10 mouse cellular contexts compared by ENCODE assay signal in the genomic region with DNA sequence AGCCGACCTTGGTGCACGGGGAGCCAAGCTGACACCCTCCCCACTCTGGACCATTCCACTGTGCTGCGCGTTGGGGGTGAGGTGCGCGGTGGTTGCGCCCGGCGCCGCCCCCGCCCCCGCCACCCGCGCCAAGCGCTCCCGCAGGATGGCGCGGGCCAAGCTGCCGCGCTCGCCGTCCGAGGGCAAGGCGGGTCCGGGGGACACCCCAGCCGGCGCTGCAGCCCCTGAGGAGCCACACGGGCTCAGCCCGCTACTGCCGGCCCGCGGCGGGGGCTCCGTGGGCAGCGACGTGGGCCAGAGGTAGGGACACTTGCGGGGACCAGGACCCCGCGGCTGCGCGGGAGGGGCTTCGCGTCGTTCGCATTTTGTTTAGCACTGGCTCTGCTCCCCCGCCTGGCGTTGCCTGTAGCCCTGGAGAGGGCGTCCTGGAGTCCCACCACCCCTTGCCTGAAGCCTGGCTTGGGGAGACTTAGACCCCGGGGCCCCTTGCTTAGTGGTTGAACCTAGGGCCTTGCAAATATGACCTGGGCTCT. TPM values are rescaled to one million over a fixed set of nuclear protein-coding genes. Genes with fewer than 3 reads are reported as not detected.
DNase-seq lines count a peak whose midpoint lies in the region; ATAC-seq and TF ChIP-seq lines count a peak whose summit lies in the region.
"Had no signal": no experiment of that assay in that cellular context is flagged by ENCODE, and none has a peak within 500 bp of the region (broad histone marks: within the 10 kb centered on the region; RNA-seq: fewer than 3 reads in every experiment).

No protein-coding gene starts in this region.

- no peak for DNase-seq in kidney, adult 9 months
- peak; percentile 87 to 89 for DNase-seq in cerebellum, adult 2 months
- DNase-seq in c-Kit-positive CD71-positive TER-119-positive erythroid progenitor cells, embryonic 14.5 days (ENCODE audit: low spot score): no peak

- ATAC-seq in kidney, embryonic 15.5 days (replicated peaks; ENCODE audit: low FRiP score): no peak
- peak; percentile 72 for ATAC-seq in hindbrain, embryonic 13.5 days (ENCODE audit: low FRiP score)
- peak; percentile 83 for ATAC-seq in midbrain, embryonic 16.5 days
- ATAC-seq in megakaryocyte-erythroid progenitor cell, adult 5-6 weeks (replicated peaks; ENCODE audit: low FRiP score, low TSS enrichment, poor library complexity, severe bottlenecking): no peak
- ATAC-seq in monocyte, adult 5-6 weeks (replicated peaks; ENCODE audit: insufficient number of reproducible peaks, low FRiP score, low TSS enrichment, poor library complexity, severe bottlenecking): no peak
- ATAC-seq: Patski had no signal

- peak overlapping the region; percentile 31; the same call in 1 of the 2 replicates for H3K9ac ChIP-seq in kidney, embryonic 15.5 days
- H3K9ac ChIP-seq in hindbrain, embryonic 13.5 days: peak overlapping the region; percentile 85
- peak overlapping the region; percentile 86 for H3K9ac ChIP-seq in midbrain, embryonic 16.5 days (ENCODE audit: low read depth, low read length)

- no peak for TF ChIP-seq CTCF in cerebellum, adult 2 months (IDR thresholded peaks at IDR 0.05; ENCODE audit: borderline replicate concordance, insufficient read depth, low read depth, low read length)

- WGBS in kidney, embryonic 15.5 days: 3% methylated on average over 49 of the region's 49 CpGs
- WGBS in cerebellum, adult 2 months: under 1% methylated on average over 49 of the region's 49 CpGs
- 2% methylated on average over 34 of the region's 49 CpGs for whole genome bisulfite sequencing in hindbrain, embryonic 13.5 days
- WGBS in midbrain, embryonic 16.5 days: 2% methylated on average over 46 of the region's 49 CpGs

- H3K4me2 ChIP-seq in kidney, embryonic 15.5 days: peak overlapping the region; percentile 81
- peak overlapping the region; percentile 81 for H3K4me2 ChIP-seq in hindbrain, embryonic 13.5 days
- peak overlapping the region; percentile 80 for H3K4me2 ChIP-seq in midbrain, embryonic 16.5 days (ENCODE audit: low read length)

- TF ChIP-seq POLR2A in cerebellum, adult 2 months (IDR thresholded peaks at IDR 0.05; ENCODE audit: borderline replicate concordance, insufficient read depth, low read length): peak; percentile 79

- no peaks in the 10 kb centered on the region for H3K36me3 ChIP-seq in kidney, embryonic 15.5 days
- H3K36me3 ChIP-seq in hindbrain, embryonic 13.5 days: no peaks in the 10 kb centered on the region
- no peaks in the 10 kb centered on the region for H3K36me3 ChIP-seq in midbrain, embryonic 16.5 days (ENCODE audit: control insufficient read depth, insufficient read depth, low read length)

- no peaks in the 10 kb centered on the region for H3K9me3 ChIP-seq in kidney, embryonic 15.5 days (replicated peaks)
- H3K9me3 ChIP-seq in hindbrain, embryonic 13.5 days: no peaks in the 10 kb centered on the region; the same call in 1 of the 2 replicates
- H3K9me3 ChIP-seq in midbrain, embryonic 16.5 days (replicated peaks; ENCODE audit: control insufficient read depth, low read length, poor library complexity, severe bottlenecking): no peaks in the 10 kb centered on the region

- peaks cover 41% of the 10 kb centered on the region for H3K27me3 ChIP-seq in kidney, embryonic 15.5 days
- H3K27me3 ChIP-seq in cerebellum, adult 2 months (ENCODE audit: control insufficient read depth, insufficient read depth, low read length): no peaks in the 10 kb centered on the region
- H3K27me3 ChIP-seq in hindbrain, embryonic 13.5 days: peaks cover 38% of the 10 kb centered on the region
- H3K27me3 ChIP-seq in midbrain, embryonic 16.5 days (ENCODE audit: control insufficient read depth, insufficient read depth, low read depth, low read length): no peaks in the 10 kb centered on the region

- H3K27ac ChIP-seq in kidney, embryonic 15.5 days: no peak overlapping the region
- peak overlapping the region; percentile 98 for H3K27ac ChIP-seq in cerebellum, adult 2 months (ENCODE audit: insufficient read depth, low read length)
- peak overlapping the region; percentile 40; the same call in 1 of the 2 replicates for H3K27ac ChIP-seq in hindbrain, embryonic 13.5 days
- H3K27ac ChIP-seq in midbrain, embryonic 16.5 days (ENCODE audit: low read length): peak overlapping the region; percentile 62

- H3K4me1 ChIP-seq in kidney, embryonic 15.5 days: peaks cover 8% of the 10 kb centered on the region
- H3K4me1 ChIP-seq in cerebellum, adult 2 months (ENCODE audit: control insufficient read depth, insufficient read depth, low read length): peaks cover 39% of the 10 kb centered on the region
- H3K4me1 ChIP-seq in hindbrain, embryonic 13.5 days (replicated peaks): peaks cover 21% of the 10 kb centered on the region
- no peaks in the 10 kb centered on the region for H3K4me1 ChIP-seq in midbrain, embryonic 16.5 days (ENCODE audit: control insufficient read depth, insufficient read depth, low read length)

- peak overlapping the region; percentile 44 for H3K4me3 ChIP-seq in kidney, embryonic 15.5 days (replicated peaks)
- peak overlapping the region; percentile 77 for H3K4me3 ChIP-seq in cerebellum, adult 2 months (replicated peaks; ENCODE audit: insufficient read depth, low read depth, low read length)
- H3K4me3 ChIP-seq in hindbrain, embryonic 13.5 days: peak overlapping the region; percentile 59
- peak overlapping the region; percentile 72 for H3K4me3 ChIP-seq in midbrain, embryonic 16.5 days (ENCODE audit: low read depth, low read length)

RNA-seq across cellular contexts. Expression of gene Kcnt1, which starts 14.3 kb away (rescaled TPM):
- 0.37 and 0.96 TPM in 2 replicates for polyA plus RNA-seq in kidney, embryonic 15.5 days (2015; fragmentation: Nextera tagmentation; extraction: Ambion mirVana)
- 409 and 456 TPM in 2 replicates for polyA plus RNA-seq in cerebellum, adult 2 months (2012; rRNA removed)
- 11.1 TPM in 2 replicates for polyA plus RNA-seq in hindbrain, embryonic 13.5 days (2015; fragmentation: Nextera tagmentation; extraction: Ambion mirVana)
- polyA plus RNA-seq in midbrain, embryonic 16.5 days (2015; fragmentation: Nextera tagmentation; extraction: Ambion mirVana): 18.8 and 21.8 TPM in 2 replicates
- total RNA-seq in megakaryocyte-erythroid progenitor cell, adult 5-6 weeks (2014; fragmentation: Nextera tagmentation): not detected in 2 replicates
- total RNA-seq in megakaryocyte-erythroid progenitor cell, adult 5-6 weeks (2017): not detected in 2 replicates
- total RNA-seq in monocyte, adult 5-6 weeks (2017): 0.43 TPM in 1 of 3 replicates, not detected in the others
- total RNA-seq: hematopoietic stem cell, adult 5-6 weeks had no signal

RNA-seq across cellular contexts. Expression of gene Sohlh1, which starts 30.8 kb away (rescaled TPM):
- polyA plus RNA-seq in kidney, embryonic 15.5 days (2015; fragmentation: Nextera tagmentation; extraction: Ambion mirVana): not detected in 2 replicates
- polyA plus RNA-seq in cerebellum, adult 2 months (2012; rRNA removed): 0.08 TPM in 1 of 2 replicates, not detected in the other
- polyA plus RNA-seq in hindbrain, embryonic 13.5 days (2015; fragmentation: Nextera tagmentation; extraction: Ambion mirVana): not detected in 2 replicates
- not detected in 2 replicates for polyA plus RNA-seq in midbrain, embryonic 16.5 days (2015; fragmentation: Nextera tagmentation; extraction: Ambion mirVana)
- not detected in 2 replicates for total RNA-seq in megakaryocyte-erythroid progenitor cell, adult 5-6 weeks (2014; fragmentation: Nextera tagmentation)
- not detected in 2 replicates for total RNA-seq in megakaryocyte-erythroid progenitor cell, adult 5-6 weeks (2017)
- 0.39 TPM in 1 of 3 replicates, not detected in the others for total RNA-seq in monocyte, adult 5-6 weeks (2017)
- total RNA-seq: hematopoietic stem cell, adult 5-6 weeks had no signal
- polyA plus RNA-seq: Patski had no signal

RNA-seq across cellular contexts. Expression of gene Lcn9, which starts 54.8 kb away (rescaled TPM):
- not detected in 2 replicates for polyA plus RNA-seq in kidney, embryonic 15.5 days (2015; fragmentation: Nextera tagmentation; extraction: Ambion mirVana)
- polyA plus RNA-seq in cerebellum, adult 2 months (2012; rRNA removed): 0.13 TPM in 1 of 2 replicates, not detected in the other
- not detected in 2 replicates for polyA plus RNA-seq in hindbrain, embryonic 13.5 days (2015; fragmentation: Nextera tagmentation; extraction: Ambion mirVana)
- polyA plus RNA-seq in midbrain, embryonic 16.5 days (2015; fragmentation: Nextera tagmentation; extraction: Ambion mirVana): not detected in 2 replicates
- not detected in 2 replicates for total RNA-seq in megakaryocyte-erythroid progenitor cell, adult 5-6 weeks (2014; fragmentation: Nextera tagmentation)
- total RNA-seq in megakaryocyte-erythroid progenitor cell, adult 5-6 weeks (2017): not detected in 2 replicates
- not detected in 3 replicates for total RNA-seq in monocyte, adult 5-6 weeks (2017)
- total RNA-seq: hematopoietic stem cell, adult 5-6 weeks had no signal
- polyA plus RNA-seq: Patski had no signal

Comparison
In these comparisons a context has a peak if more than half of its experiments do, and no peak if none do; other contexts are left out.
1. ATAC-seq: peak in hindbrain, embryonic 13.5 days (single experiment) and midbrain, embryonic 16.5 days (single experiment); none in kidney, embryonic 15.5 days (single experiment), megakaryocyte-erythroid progenitor cell, adult 5-6 weeks (single experiment) and monocyte, adult 5-6 weeks (single experiment).
2. H3K9ac ChIP-seq: peak in every context shown above with its lines; median percentile 86 in midbrain, embryonic 16.5 days; 85 in hindbrain, embryonic 13.5 days; 31 in kidney, embryonic 15.5 days.
3. DNase-seq: peak in cerebellum, adult 2 months (2 of 2); none in kidney, adult 9 months (single experiment) and c-Kit-positive CD71-positive TER-119-positive erythroid progenitor cells, embryonic 14.5 days (single experiment).
4. RNA of gene Kcnt1, which starts 14.3 kb away (polyA plus RNA-seq): 409 to 456 TPM in cerebellum, adult 2 months; 18.8 to 21.8 TPM in midbrain, embryonic 16.5 days, 11.1 TPM in hindbrain, embryonic 13.5 days and 0.37 to 0.96 TPM in kidney, embryonic 15.5 days; every median in the first group is over 10 times any median in the second.
5. Peak in every context shown above with its lines, with median percentiles within 50 percentile points of each other: H3K4me2 ChIP-seq and H3K4me3 ChIP-seq.